Mouse (Mus musculus) embryo, embryonic 11.5 days (tissue): ENCODE measurements around the gene Sgk2.

Experiments
- DNase-seq: peaks from one replicate; pipeline ENCODE4 v3.0.0-alpha.2; 2012; ENCODE audit warnings: low read depth, low spot score

The Sgk2 gene

GRCm38 (mm10) chr2:162991394-162992083 is 4.4 kb downstream of the Sgk2 start:
- no peak for DNase-seq

DNA sequence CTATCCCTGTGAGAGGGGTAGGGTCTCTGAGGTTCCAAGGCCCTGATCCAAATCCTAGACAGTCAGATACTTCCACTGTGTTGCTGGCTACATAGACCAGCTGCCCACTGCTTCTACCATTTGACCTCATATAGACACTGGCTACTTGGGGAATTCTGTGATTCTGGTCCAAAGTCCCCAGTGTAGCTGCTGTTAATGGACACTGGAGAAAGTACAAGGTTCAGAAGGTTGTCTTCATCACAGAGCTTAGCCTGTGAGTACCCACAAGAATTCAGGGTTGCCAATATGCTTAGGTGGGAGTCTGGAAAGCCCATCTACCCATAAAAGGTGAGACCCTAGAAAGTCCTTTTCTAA is 4.9 kb downstream of the Sgk2 start:
- no peak for DNase-seq

- DNase-seq: no peak
Observed at GRCm38 (mm10) chr2:162993881-162994616, 6.9 kb downstream of the Sgk2 start.

- DNase-seq: peak; percentile 66
Observed at GRCm38 (mm10) chr2:162998528-162999230, 11.5 kb downstream of the Sgk2 start.

DNA sequence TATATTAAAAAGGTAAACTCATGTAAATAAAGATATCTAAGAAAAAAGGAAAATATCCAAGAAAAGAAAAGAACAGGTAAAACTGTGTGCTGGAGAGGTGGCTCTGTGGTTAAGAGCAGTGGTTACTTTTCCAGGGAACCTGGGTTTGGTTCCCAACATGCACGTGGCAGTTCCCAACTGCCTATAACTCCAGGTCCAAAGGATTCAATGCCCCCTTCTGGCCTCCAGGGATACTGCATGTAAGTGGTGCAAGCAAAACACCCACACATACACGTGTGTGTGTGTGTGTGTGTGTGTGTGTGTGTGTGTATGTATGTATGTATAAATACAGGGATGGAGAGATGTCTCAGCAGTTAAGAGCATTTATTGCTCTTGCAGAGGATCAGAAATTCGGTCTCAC is 12.6 kb downstream of the Sgk2 start:
- DNase-seq: no peak

- no peak for DNase-seq
Observed at GRCm38 (mm10) chr2:163001071-163001470, 13.9 kb downstream of the Sgk2 start.

GRCm38 (mm10) chr2:163007299-163007698 is 20.2 kb downstream of the Sgk2 start:
- DNase-seq: no peak

GRCm38 (mm10) chr2:163016916-163017743 is 30.0 kb downstream of the Sgk2 start, which contains the start of gene Ift52:
Ift52 (plus strand) TSS chr2:163017354.
- peak; percentile 83 for DNase-seq

- DNase-seq: no peak
Observed at GRCm38 (mm10) chr2:163031289-163031688, 44.2 kb downstream of the Sgk2 start.

DNA sequence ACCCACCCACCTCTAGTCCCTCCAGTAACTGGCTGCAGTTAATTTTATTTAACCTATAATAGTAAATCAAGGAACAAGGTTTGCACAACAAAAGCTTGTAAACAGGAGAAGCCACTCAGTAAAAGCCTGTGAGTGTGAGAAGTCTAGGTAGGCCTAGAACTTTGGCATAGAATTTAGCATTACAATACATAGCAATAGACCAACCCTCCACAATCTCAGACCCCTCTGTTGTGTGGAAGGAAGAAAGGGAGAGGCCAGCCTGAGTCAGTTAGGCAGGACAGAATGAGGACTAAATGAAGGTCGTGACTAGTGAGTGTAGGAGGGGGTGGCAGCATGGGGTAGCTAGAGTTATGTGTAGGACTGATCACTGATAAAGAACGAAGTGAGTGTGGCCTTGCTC is 44.6 kb downstream of the Sgk2 start:
- no peak for DNase-seq

GRCm38 (mm10) chr2:163032622-163033021 is 45.5 kb downstream of the Sgk2 start:
- DNase-seq: no peak

DNA sequence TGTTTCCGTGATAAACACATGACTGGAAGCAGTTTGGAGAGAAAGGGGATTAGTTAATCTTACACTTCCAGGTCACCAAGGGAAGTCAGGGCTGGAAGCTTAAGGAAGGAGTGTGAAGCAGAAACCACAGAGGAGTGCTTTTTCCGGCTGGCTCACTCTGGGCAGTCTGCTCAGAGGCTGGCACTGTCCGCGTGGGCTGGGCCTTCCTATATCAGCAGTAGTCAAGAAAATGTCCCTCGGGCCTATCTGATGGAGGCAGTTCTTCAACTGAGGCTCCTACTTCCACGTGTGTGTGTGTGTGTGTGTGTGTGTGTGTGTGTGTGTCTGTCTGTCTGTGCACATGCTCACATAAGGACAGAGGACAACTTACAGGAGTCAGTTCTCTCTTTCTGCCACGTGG is 52.8 kb downstream of the Sgk2 start:
- DNase-seq: no peak

GRCm38 (mm10) chr2:163048125-163048524 is 61.0 kb downstream of the Sgk2 start:
- peak; percentile 58 for DNase-seq

DNA sequence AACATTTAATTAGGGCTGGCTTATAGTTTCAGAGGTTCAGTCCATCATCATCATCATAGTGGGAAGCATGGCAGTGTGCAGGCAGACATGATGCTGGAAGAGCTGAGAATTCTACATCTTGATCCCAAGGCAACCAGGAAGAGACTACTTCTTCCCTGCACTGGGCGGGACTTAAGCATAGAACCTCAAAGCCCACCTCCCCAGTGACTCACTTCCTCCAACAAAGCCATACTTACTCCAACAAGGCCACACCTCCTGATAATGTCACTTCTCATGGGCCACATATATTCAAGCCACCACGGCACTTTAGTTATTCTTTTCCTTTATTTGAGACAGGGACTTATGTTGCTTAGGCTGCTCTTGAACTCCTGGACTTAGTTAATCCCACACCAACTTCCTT is 62.0 kb downstream of the Sgk2 start:
- no peak for DNase-seq

DNA sequence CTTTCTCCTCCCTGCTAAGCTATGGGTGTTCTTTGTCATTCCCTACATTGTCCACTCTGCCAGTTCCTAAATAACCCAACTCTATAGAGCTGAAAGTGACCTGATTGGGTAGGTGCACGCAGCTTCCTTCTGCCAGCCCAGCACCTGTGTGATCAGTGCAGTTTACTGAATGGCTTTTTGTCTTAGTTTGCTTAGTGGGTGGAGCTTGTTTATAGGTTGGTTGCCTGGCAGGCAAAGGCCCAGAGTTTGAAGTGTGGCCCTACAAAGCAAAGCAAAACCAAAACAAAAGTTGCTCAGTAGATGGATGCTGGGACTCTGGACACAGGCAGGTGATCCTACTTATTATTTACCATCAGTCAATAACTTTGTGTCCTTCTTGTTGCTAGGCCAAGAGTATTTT is 64.6 kb downstream of the Sgk2 start:
- no peak for DNase-seq

- no peak for DNase-seq
Observed at GRCm38 (mm10) chr2:163052101-163052500, 65.0 kb downstream of the Sgk2 start.

DNA sequence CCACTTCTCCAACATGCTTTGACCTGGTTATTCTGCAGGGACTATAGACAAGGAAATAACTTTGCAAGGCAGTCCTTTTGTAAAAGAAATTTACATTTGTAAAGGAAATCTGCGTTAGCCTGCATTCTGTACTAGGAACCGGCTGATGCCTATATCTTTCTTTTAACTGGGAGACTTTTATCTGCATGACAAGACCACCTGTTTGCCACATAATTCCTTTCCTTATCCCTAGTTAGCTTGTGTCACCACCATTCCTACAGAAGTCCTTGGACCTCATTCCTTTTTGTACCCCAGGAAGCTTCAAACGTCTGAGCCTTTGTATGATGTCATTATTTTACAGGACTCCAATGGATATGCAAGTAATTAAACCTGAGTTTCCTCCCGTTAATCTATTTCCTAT is 65.7 kb downstream of the Sgk2 start:
- no peak for DNase-seq

DNA sequence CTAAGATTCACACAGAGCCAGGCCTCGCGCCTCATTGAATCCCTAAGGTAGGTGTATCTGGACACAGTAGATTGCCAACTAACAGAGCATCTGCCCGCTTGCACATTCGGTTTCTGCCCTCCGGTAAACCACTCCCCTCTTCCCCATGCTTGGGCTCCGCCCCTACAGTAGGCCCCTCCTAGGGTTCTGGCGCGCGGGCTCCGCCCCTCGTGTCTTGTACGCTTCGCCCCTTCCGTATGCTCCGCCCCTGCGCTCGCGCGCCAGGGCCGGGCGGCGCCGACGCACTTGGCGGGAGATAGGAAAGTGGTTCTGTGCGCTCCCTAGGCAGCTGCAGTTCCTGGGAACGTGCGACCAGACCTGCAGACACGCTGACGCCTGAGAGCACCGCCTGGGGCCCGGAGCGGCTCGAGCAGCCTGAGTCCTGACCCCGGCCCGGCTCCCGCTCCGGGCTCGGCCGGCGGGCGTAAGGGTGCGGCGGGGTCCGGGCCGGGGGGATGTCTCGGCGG is 67.3 kb downstream of the Sgk2 start, which contains the start of gene Mybl2:
Mybl2 (plus strand) TSS at position 353 of the 506 bp plus-strand sequence.
- DNase-seq: peak; percentile 94

DNA sequence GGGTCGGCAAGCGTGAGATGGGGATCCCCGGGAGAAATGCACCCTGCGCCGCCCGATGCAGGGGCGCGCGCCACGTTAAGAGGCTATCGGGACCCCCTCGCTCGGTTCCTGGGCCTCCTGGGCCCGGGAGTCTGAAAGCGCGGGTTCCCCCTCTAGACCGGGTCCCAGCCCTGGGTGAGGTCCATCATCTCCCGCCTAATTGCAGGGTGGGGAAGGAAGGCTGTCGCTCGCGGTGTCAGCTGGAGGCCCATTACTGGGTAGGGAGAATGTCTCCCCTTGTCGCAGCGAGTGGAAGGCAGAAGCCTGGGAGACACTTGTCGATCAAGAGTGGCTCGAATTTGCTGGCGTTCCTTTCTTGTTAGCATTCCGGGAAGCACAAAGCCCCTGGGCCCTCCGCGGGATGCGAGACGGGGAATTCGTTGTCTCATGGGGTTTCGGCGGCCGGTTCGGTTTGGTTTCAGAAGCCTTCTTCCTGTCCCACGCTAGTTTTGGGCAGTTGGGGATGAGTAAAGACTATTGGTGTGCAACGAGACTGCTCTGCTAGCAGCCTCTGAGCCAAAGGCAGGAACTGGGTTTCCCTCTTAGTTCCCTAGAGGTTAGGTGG is 67.9 kb downstream of the Sgk2 start:
- DNase-seq: no peak

GRCm38 (mm10) chr2:163055715-163056114 is 68.6 kb downstream of the Sgk2 start:
- no peak for DNase-seq

DNA sequence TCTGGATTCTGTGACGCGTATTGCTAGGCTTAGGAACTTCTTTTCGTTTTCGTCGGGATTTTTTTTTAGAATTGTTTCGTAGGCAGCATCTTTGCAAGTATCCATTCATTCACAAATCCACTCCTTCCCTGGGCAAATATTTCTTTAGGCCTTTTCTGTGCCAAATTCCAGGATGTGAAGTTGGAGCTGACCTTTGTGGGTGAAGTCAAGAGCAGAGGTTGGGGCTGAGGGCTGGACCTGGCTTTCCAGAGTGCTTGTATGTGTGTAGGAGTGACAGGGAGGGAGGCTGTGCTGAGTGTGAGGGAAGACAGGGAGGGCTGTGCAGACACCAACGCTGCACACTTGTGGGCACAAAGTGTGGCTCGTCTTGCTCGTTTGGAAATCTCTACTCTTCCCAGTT is 69.5 kb downstream of the Sgk2 start:
- no peak for DNase-seq
